Mouse (Mus musculus) liver, postnatal 0 days (tissue): ENCODE measurements at regions not wholly inside any gene's neighbourhood (a gene's known extent, or its start where the extent isn't known, plus 50 kb on each side); places are given as distances from the start of the nearest gene placed in this dataset.

Source experiments
- CTCF ChIP-seq: sonication (generic); IDR thresholded peaks from 2 replicates; pipeline ENCODE4 v1.5.1; 2016; ENCODE audit warnings: antibody characterized with exemption, low read depth
- EP300 ChIP-seq: IDR thresholded peaks from 2 replicates; pipeline ENCODE4 v1.6.1; 2016; ENCODE audit warnings: antibody characterized with exemption, low read depth, mild to moderate bottlenecking

DNA sequence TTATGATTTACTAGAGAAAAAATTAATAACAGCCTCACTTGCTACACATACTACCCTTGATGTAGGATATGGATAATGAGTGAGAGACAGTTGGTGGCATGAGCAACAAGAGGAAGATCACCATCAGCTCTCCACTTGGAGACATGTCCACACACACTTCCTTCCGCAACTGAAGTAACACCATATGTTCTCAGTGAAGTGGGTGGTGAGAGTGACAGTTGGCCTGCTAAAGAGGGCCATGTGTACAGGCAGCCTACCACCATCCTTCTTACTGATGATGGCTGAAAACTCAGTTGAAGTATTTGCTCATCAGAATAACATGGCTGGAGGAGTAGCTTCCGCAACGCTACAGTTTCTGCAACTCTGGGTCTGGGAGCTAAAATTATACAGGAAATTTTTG is 146.6 kb downstream of the Lipi start:
- TF ChIP-seq CTCF, result no peak
- no peak for TF ChIP-seq EP300
